Mouse (Mus musculus): ENCODE measurements around the gene Perp. TPM values are rescaled to one million over a fixed set of nuclear protein-coding genes. Genes with fewer than 3 reads are reported as not detected.

Perp gene
- total RNA-seq, 2 experiments from 2014 or later = 3.5 to 5.5 TPM

DNA sequence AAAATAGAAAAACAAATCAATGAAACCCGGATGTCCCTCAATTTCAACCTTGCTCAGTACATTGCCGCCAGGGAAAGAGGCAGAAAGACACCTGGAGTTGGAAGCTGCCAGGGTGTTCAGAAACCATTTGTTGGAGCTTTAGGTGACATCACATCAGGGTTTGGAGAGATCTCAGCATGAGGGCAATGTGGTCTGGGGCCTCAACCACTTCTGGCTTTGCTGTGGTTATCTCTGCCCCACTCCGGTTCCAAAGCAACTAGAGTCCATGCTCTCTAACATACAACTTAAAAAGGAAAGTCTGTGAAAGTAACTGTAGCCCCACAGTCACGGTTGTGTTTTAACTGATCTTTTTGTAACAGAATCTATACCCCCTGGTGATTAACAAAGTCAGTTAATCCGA, 19.9 kb downstream of the Perp start:
- H3K4me3 ChIP-seq = no peak overlapping the region
- DNase-seq (ENCODE audit: extremely low spot score in 1 of 2, low spot score in 2 of 2) = no peak
- no peak overlapping the region for H3K27ac ChIP-seq
- no peak for TF ChIP-seq CTCF (IDR thresholded peaks at IDR 0.05)
- intact Hi-C loops (cut with DNase I) = no loop called here

DNA sequence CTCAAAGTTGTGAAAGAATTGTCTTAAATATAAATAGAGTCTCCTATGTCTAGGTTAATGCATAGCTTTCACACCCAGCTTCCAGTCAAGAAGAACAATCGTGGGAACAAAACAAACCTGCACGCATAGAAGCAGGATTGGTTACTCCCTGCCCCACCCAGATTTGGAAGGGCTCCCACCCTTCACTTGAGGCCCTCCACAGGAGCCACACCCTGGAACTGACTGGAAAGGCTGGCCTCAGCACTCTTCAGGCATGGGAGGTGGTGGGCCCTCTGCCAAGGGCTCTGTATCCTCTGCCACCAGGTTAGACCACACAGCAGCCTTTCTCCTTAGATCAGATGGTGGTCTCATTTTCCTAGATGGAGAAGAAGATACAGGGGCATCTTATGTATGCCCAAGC, 26.2 kb downstream of the Perp start:
- Histone ChIP-seq H3K4me3 (no peak overlapping the region), H3K27ac (no peak overlapping the region)
- no peak for DNase-seq (ENCODE audit: extremely low spot score in 1 of 2, low spot score in 2 of 2)
- intact Hi-C loops (cut with DNase I) = no loop called here
- TF ChIP-seq CTCF (IDR thresholded peaks at IDR 0.05) = no peak

DNA sequence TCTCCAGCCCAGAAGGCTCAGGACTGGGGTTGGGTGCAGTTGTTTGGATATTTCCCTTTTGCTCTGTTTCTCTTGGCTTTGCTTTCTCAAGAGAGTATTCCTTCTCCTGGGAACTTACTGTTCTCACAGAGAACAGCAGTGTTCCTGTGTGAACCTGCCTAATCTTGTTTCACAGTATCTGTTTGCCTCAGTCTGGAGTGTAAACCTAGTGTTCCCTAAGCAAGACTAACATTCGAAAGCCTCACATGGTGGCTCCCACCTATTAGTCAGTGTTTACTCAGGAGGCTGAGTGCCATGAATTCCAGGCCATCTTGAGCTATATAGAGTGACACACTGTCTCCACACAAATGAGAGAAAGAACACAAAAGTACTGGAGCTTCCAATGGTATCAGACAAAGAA, 31.4 kb downstream of the Perp start:
- H3K27ac ChIP-seq = no peak overlapping the region; the same call in 1 of the 2 replicates
- DNase-seq (ENCODE audit: extremely low spot score in 1 of 2, low spot score in 2 of 2) = no peak
- intact Hi-C loops (cut with DNase I) = no loop called here

DNA sequence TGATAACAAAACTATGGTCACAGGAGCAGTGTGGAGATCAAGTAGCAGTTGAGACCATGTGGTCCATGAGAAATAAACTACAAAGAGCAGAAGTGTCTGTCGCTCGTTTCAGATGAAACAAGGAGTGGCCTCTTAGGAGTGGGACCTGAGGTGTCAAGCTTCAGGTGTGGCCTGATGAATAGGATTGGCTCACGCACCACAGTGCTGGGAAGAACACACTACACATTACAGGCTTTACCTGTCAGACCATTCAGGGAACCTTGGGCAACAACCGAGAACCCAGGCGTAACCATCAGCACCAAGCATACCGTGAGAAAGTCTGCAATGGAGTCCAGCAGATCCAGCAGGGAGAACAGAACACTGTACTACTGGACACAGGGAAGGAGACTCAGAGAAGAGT, 33.3 kb downstream of the Perp start:
- no peak for TF ChIP-seq CTCF (IDR thresholded peaks at IDR 0.05)
- no peak for DNase-seq (ENCODE audit: extremely low spot score in 1 of 2, low spot score in 2 of 2)
- H3K4me3 ChIP-seq = no peak overlapping the region
- no peak overlapping the region for H3K27ac ChIP-seq
- intact Hi-C loops (cut with DNase I) = no loop called here

More for the DNA sequence above, 31.4 kb downstream of the Perp start:
- TF ChIP-seq CTCF (IDR thresholded peaks at IDR 0.05) = no peak
- H3K4me3 ChIP-seq = no peak overlapping the region

DNA sequence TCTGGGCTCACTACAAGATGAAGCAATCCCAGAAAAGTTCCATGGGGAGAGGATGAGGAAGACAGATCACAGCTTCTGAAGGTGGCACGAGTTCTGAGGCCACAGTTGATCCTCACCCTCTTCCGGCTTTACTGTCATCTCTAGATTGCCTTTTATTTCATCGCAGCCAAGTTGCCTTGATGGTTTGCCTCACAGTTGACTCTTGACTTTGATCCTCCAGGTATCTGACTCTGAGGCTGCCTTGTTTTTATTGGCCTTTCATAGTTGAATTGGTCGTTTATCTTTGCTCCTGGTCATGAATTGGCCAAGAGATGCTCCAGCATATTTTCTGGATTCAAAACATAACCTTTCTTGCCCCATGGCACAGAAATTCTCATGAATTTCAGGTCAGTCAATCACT, 34.3 kb downstream of the Perp start:
- Histone ChIP-seq H3K4me3 (no peak overlapping the region), H3K27ac (no peak overlapping the region)
- TF ChIP-seq CTCF (IDR thresholded peaks at IDR 0.05) = no peak
- DNase-seq (ENCODE audit: extremely low spot score in 1 of 2, low spot score in 2 of 2) = no peak
- intact Hi-C loops (cut with DNase I) = no loop called here

DNA sequence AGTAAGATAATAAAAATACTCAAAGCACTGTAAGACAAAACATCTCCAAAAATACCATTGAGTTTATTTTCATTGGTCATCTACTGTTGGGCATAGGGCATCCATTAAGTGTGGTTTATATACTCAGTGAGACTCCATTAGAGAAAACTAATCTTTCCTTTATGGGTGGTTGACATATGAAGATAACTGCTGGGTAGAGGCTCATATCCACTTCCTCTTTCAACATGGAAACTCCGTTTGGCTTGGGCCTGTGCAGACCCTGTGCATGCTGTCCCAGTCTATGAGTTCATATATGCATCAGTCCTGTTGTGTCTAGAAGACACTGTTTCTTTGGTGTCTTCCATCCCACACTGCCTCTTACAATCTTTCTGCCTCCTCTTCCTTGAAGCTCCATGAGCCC, 34.9 kb downstream of the Perp start:
- Histone ChIP-seq H3K4me3 (no peak overlapping the region), H3K27ac (no peak overlapping the region)
- TF ChIP-seq CTCF (IDR thresholded peaks at IDR 0.05) = no peak
- intact Hi-C loops (cut with DNase I) = no loop called here
- DNase-seq (ENCODE audit: extremely low spot score in 1 of 2, low spot score in 2 of 2) = no peak

DNA sequence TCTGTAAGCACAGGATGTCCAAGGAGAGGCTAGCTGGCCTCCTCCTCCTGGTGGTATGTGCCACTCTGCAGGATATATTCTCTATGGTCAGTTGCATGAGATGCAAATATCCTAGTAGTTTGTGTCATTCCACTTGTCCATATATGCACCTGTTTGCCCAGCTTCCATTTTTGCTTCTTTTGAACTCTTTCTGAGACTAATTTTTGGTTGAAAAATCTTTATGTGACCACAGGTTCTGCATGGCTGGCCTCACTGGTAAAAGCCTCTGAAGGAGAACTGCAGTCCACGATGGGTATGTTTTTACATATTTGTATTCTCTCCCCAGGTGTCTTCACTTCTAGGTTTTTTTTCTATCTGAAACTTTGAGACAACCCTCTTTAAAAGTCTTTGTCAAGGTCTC, 37.4 kb downstream of the Perp start:
- Histone ChIP-seq H3K27ac (no peak overlapping the region), H3K4me3 (no peak overlapping the region)
- DNase-seq (ENCODE audit: extremely low spot score in 1 of 2, low spot score in 2 of 2) = no peak
- no peak for TF ChIP-seq CTCF (IDR thresholded peaks at IDR 0.05)
- intact Hi-C loops (cut with DNase I) = no loop called here

DNA sequence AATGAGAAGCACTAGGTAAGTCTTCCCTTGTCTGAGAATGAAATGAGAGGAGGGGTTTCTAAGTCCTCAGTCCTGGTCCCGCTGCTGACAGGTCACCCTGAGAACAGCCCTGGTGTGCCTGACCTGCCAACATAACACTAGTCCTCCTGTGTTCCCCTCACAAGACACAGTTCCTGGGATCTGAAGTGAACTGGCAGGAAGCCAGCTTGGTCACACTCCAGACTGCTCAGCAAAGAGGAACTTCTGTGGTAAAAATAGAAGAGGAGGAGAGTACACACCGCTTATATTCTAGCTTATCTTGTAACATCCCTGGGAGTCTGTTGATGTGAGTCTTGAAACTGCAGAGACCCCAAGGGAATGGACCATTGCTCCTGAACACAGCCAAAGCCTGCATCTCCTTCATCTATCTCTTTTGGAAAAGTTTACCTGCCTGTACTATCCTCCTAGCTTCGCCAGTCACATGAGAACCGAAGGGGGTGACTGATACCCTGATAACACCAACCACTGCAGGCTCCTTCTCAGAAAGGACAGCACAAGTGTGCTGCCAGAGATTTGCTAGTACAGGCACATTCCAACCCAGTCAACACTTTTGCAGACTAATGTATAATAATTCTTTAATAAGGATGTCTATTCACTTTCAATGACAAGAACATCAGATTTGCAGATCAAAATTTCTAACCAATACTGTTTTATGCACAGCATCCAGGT, 42.3 kb downstream of the Perp start:
- intact Hi-C loops (cut with DNase I) = no loop called here
- peak; percentile 36 to 38 for DNase-seq (ENCODE audit: extremely low spot score in 1 of 2, low spot score in 2 of 2)
- no peak overlapping the region for H3K4me3 ChIP-seq
- no peak overlapping the region for H3K27ac ChIP-seq
- no peak for TF ChIP-seq CTCF (IDR thresholded peaks at IDR 0.05)

DNA sequence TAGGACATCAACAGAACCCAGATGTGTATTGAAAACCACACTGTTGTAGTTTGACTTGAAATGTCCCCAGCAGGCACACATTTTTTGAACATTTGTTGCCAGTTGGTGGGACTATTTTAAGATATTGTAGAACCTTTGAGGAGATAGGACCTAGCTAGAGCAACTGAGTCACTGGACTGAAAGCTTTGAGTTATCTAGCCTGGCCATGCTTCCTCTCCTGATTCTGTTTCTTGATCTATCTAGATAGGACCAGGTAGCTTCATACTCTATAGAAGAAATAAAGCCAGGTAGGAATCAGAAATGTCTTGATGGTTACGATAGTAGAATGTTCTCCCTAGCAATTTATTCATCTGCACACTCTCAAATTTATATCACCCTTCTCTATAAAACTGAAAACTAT, 43.9 kb downstream of the Perp start:
- no peak for DNase-seq (ENCODE audit: extremely low spot score in 1 of 2, low spot score in 2 of 2)
- H3K27ac ChIP-seq = no peak overlapping the region
- intact Hi-C loops (cut with DNase I) = no loop called here
- TF ChIP-seq CTCF (IDR thresholded peaks at IDR 0.05) = no peak
- H3K4me3 ChIP-seq = no peak overlapping the region

DNA sequence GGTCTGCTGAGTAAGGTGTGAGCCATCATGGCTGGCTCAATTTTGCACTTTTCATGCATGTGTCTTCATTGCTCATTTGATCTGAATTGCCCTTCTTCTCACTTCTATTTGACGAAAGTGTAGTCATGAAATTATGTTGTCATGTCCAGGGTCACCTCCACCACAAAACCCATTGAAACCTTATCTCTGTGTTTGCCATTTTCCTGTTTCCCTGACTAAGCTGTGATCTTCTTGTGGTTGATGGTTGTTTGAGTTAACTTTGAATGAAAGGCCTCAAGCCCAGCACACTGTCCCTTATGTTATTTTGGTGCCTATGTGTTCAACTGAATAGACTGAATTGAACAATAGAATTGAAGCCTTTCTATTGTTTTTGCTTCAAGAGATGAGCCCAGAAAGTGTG, 44.4 kb downstream of the Perp start:
- no peak for DNase-seq (ENCODE audit: extremely low spot score in 1 of 2, low spot score in 2 of 2)

DNA sequence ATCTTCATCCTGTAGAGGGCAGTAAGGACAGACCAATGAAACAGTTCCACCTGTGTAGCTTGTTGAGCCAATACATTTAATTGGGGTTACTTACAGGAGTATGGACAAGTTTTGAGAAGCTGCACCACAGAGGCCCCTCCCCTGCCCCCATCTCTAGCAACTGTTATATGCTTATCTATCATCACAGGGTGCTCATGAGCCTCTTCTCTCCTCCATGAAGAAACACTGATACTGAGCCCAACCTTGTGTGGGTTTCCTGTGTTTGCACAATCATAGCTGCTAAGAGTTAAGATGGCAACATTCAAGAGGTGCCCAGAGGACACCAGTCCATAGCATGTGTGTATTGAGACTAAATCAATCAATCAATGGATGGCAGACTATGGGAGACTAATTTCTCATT, 46.3 kb downstream of the Perp start:
- TF ChIP-seq CTCF (IDR thresholded peaks at IDR 0.05) = no peak
- intact Hi-C loops (cut with DNase I) = no loop called here
- no peak for DNase-seq (ENCODE audit: extremely low spot score in 1 of 2, low spot score in 2 of 2)
- Histone ChIP-seq H3K27ac (no peak overlapping the region), H3K4me3 (no peak overlapping the region)

More for the DNA sequence above, 44.4 kb downstream of the Perp start:
- intact Hi-C loops (cut with DNase I) = no loop called here
- Histone ChIP-seq H3K4me3 (no peak overlapping the region), H3K27ac (no peak overlapping the region)
- no peak for TF ChIP-seq CTCF (IDR thresholded peaks at IDR 0.05)

DNA sequence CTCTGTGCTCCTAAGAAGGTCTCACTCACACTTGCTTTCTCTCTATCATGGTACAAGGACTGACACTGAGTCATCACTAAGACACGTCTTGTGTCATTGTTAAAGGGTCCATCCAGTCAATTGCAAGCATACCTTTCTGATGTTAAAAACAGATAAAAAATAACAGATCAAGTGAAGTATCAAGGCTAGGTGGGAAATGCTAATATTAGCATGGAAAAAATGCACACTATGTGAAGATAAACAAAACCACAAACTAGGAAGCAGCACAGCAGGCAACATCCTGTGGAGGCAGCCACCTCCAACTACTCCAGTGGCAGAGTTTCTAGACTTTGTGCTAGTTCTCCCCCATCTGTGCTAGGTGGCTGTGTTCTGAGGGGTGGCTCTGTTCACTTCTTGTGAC, 47.3 kb downstream of the Perp start:
- no peak overlapping the region for H3K27ac ChIP-seq
- intact Hi-C loops (cut with DNase I) = no loop called here
- no peak for TF ChIP-seq CTCF (IDR thresholded peaks at IDR 0.05)
- H3K4me3 ChIP-seq = no peak overlapping the region
- no peak for DNase-seq (ENCODE audit: extremely low spot score in 1 of 2, low spot score in 2 of 2)

All from left cerebral cortex, adult 2 months (tissue).